Mouse (Mus musculus): ENCODE results near the gene Nyap1. TPM values are rescaled to one million over a fixed set of nuclear protein-coding genes. Genes with fewer than 3 reads are reported as not detected.
"Not testable (repeated sequence)": the region's sequence is repeated elsewhere in the genome, so short reads cannot be mapped to it uniquely, and the experiment has no call there.

The Nyap1 gene
- total RNA-seq, 1 experiment from 2014 or later: 0.05 TPM

- no peak for ATAC-seq (replicated peaks; ENCODE audit: low read depth, poor library complexity, severe bottlenecking)
Measured at GRCm38 (mm10) chr5:137746851-137747325, 5.5 kb upstream of the Nyap1 start.

GRCm38 (mm10) chr5:137746282-137746850 is 5.0 kb upstream of the Nyap1 start:
- ATAC-seq (replicated peaks; ENCODE audit: low read depth, poor library complexity, severe bottlenecking): peak; percentile 17

- ATAC-seq (replicated peaks; ENCODE audit: low read depth, poor library complexity, severe bottlenecking): peak; percentile 67
Measured at GRCm38 (mm10) chr5:137745214-137746171, 4.1 kb upstream of the Nyap1 start, which contains the start of gene Tsc22d4. Gene Tsc22d4 (plus strand): TSS chr5:137745730.

GRCm38 (mm10) chr5:137744197-137744596 is 2.8 kb upstream of the Nyap1 start:
- ATAC-seq (replicated peaks; ENCODE audit: low read depth, poor library complexity, severe bottlenecking): no peak

GRCm38 (mm10) chr5:137742836-137743235 is 1.4 kb upstream of the Nyap1 start:
- ATAC-seq (replicated peaks; ENCODE audit: low read depth, poor library complexity, severe bottlenecking): no peak

- ATAC-seq (replicated peaks; ENCODE audit: low read depth, poor library complexity, severe bottlenecking): no peak
Measured at GRCm38 (mm10) chr5:137742048-137742447, 641 bp upstream of the Nyap1 start.

- ATAC-seq (replicated peaks; ENCODE audit: low read depth, poor library complexity, severe bottlenecking): no peak
Measured at GRCm38 (mm10) chr5:137740506-137740905, 901 bp downstream of the Nyap1 start.

- no peak for ATAC-seq (replicated peaks; ENCODE audit: low read depth, poor library complexity, severe bottlenecking)
Measured at GRCm38 (mm10) chr5:137739471-137739870, 1.9 kb downstream of the Nyap1 start.

- no peak; the same call in 1 of the 2 replicates for ATAC-seq (replicated peaks; ENCODE audit: low read depth, poor library complexity, severe bottlenecking)
Measured at GRCm38 (mm10) chr5:137738516-137738915, 2.9 kb downstream of the Nyap1 start.

GRCm38 (mm10) chr5:137737400-137737940 is 3.9 kb downstream of the Nyap1 start:
- ATAC-seq (replicated peaks; ENCODE audit: low read depth, poor library complexity, severe bottlenecking): no peak

- no peak for ATAC-seq (replicated peaks; ENCODE audit: low read depth, poor library complexity, severe bottlenecking)
Measured at GRCm38 (mm10) chr5:137734289-137735061, 6.9 kb downstream of the Nyap1 start.

GRCm38 (mm10) chr5:137733638-137734288 is 7.6 kb downstream of the Nyap1 start:
- no peak for ATAC-seq (replicated peaks; ENCODE audit: low read depth, poor library complexity, severe bottlenecking)

- ATAC-seq (replicated peaks; ENCODE audit: low read depth, poor library complexity, severe bottlenecking): no peak
Measured at GRCm38 (mm10) chr5:137726767-137727166, 14.6 kb downstream of the Nyap1 start.

- peak; percentile 76 for ATAC-seq (replicated peaks; ENCODE audit: low read depth, poor library complexity, severe bottlenecking)
Measured at GRCm38 (mm10) chr5:137723840-137724239, 17.6 kb downstream of the Nyap1 start.

- not testable (repeated sequence) for ATAC-seq (replicated peaks; ENCODE audit: low read depth, poor library complexity, severe bottlenecking)
Measured at GRCm38 (mm10) chr5:137720558-137721164, 20.7 kb downstream of the Nyap1 start.

GRCm38 (mm10) chr5:137719088-137719487 is 22.3 kb downstream of the Nyap1 start:
- no peak for ATAC-seq (replicated peaks; ENCODE audit: low read depth, poor library complexity, severe bottlenecking)

- peak; percentile 60 for ATAC-seq (replicated peaks; ENCODE audit: low read depth, poor library complexity, severe bottlenecking)
Measured at GRCm38 (mm10) chr5:137718020-137718790, 23.2 kb downstream of the Nyap1 start.

- ATAC-seq (replicated peaks; ENCODE audit: low read depth, poor library complexity, severe bottlenecking): no peak
Measured at GRCm38 (mm10) chr5:137715685-137716084, 25.7 kb downstream of the Nyap1 start.

Measured in common myeloid progenitor, adult 5-6 weeks (primary cell).